Mouse (Mus musculus): Measurements from ENCODE around the gene Tenm2.

Tenm2 gene

GRCm38 (mm10) chr11:36604815-36605382, 630.9 kb downstream of the Tenm2 start:
- DNase-seq (ENCODE audit: low read depth, low spot score): no peak

GRCm38 (mm10) chr11:36604272-36604671, 631.5 kb downstream of the Tenm2 start:
- DNase-seq (ENCODE audit: low read depth, low spot score): no peak

GRCm38 (mm10) chr11:36592471-36592870, 643.3 kb downstream of the Tenm2 start:
- DNase-seq (ENCODE audit: low read depth, low spot score): no peak

GRCm38 (mm10) chr11:36566146-36566545, 669.6 kb downstream of the Tenm2 start:
- no peak for DNase-seq (ENCODE audit: low read depth, low spot score)

GRCm38 (mm10) chr11:36562851-36563250, 672.9 kb downstream of the Tenm2 start:
- no peak for DNase-seq (ENCODE audit: low read depth, low spot score)

GRCm38 (mm10) chr11:36560785-36561548, 674.8 kb downstream of the Tenm2 start:
- no peak for DNase-seq (ENCODE audit: low read depth, low spot score)

GRCm38 (mm10) chr11:36557316-36557715, 678.4 kb downstream of the Tenm2 start:
- DNase-seq (ENCODE audit: low read depth, low spot score): no peak

GRCm38 (mm10) chr11:36553286-36553685, 682.5 kb downstream of the Tenm2 start:
- DNase-seq (ENCODE audit: low read depth, low spot score): no peak

GRCm38 (mm10) chr11:36550649-36551048, 685.1 kb downstream of the Tenm2 start:
- DNase-seq (ENCODE audit: low read depth, low spot score): peak; percentile 71

GRCm38 (mm10) chr11:36549398-36550139, 686.2 kb downstream of the Tenm2 start:
- no peak for DNase-seq (ENCODE audit: low read depth, low spot score)

GRCm38 (mm10) chr11:36548139-36548538, 687.6 kb downstream of the Tenm2 start:
- no peak for DNase-seq (ENCODE audit: low read depth, low spot score)

- DNase-seq (ENCODE audit: low read depth, low spot score): no peak
These were observed 697.6 kb downstream of the Tenm2 start for GRCm38 (mm10) chr11:36538144-36538543.

- no peak for DNase-seq (ENCODE audit: low read depth, low spot score)
These were observed 698.1 kb downstream of the Tenm2 start for GRCm38 (mm10) chr11:36537573-36538133.

- no peak for DNase-seq (ENCODE audit: low read depth, low spot score)
These were observed 700.2 kb downstream of the Tenm2 start for GRCm38 (mm10) chr11:36535591-36535990.

- DNase-seq (ENCODE audit: low read depth, low spot score): no peak
These were observed 704.1 kb downstream of the Tenm2 start for GRCm38 (mm10) chr11:36531614-36532013.

GRCm38 (mm10) chr11:36527509-36527908, 708.3 kb downstream of the Tenm2 start:
- no peak for DNase-seq (ENCODE audit: low read depth, low spot score)

- DNase-seq (ENCODE audit: low read depth, low spot score): peak; percentile 64
These were observed 709.4 kb downstream of the Tenm2 start for GRCm38 (mm10) chr11:36526381-36526780.

GRCm38 (mm10) chr11:36512468-36512867, 723.3 kb downstream of the Tenm2 start:
- DNase-seq (ENCODE audit: low read depth, low spot score): no peak

GRCm38 (mm10) chr11:36508312-36508711, 727.5 kb downstream of the Tenm2 start:
- no peak for DNase-seq (ENCODE audit: low read depth, low spot score)

- no peak for DNase-seq (ENCODE audit: low read depth, low spot score)
These were observed 740.7 kb downstream of the Tenm2 start for GRCm38 (mm10) chr11:36494898-36495548.

GRCm38 (mm10) chr11:36492274-36492673, 743.5 kb downstream of the Tenm2 start:
- DNase-seq (ENCODE audit: low read depth, low spot score): no peak

- DNase-seq (ENCODE audit: low read depth, low spot score): peak; percentile 42
These were observed 745.7 kb downstream of the Tenm2 start for GRCm38 (mm10) chr11:36490085-36490484.

Data from forelimb bud, embryonic 11.5 days (tissue).